Mouse (Mus musculus): ENCODE measurements around the gene Nsg2. TPM values are rescaled to one million over a fixed set of nuclear protein-coding genes. Genes with fewer than 3 reads are reported as not detected.

Gene Nsg2
- polyA plus RNA-seq, 1 experiment from 2014 or later, result not detected

- in situ Hi-C loops (cut with MboI; ENCODE audit: low pct_unique_long_range_greater_than_20kb), result no loop called here
- CTCF ChIA-PET, result interaction anchor here (1.2 kb wide), 1 partner anchor 20 kb away, joined by 3 read pairs; no protein-coding TSS in a partner anchor
- TF ChIP-seq CTCF (IDR thresholded peaks at IDR 0.05), result no peak
- POLR2A ChIA-PET, result no interaction called here
- ATAC-seq (no peak), DNase-seq (ENCODE audit: low read depth, low spot score) (no peak)
- peaks cover 9% of the 10 kb centered on the region for H3K27me3 ChIP-seq
Observed at GRCm38 (mm10) chr11:32039656-32040055, 39.4 kb downstream of the Nsg2 start.

- DNase-seq (ENCODE audit: low read depth, low spot score) (no peak), ATAC-seq (no peak)
- TF ChIP-seq CTCF (IDR thresholded peaks at IDR 0.05), result no peak
- ChIA-PET CTCF (no interaction called here), POLR2A (no interaction called here)
- peaks cover 4% of the 10 kb centered on the region for H3K27me3 ChIP-seq
- in situ Hi-C loops (cut with MboI; ENCODE audit: low pct_unique_long_range_greater_than_20kb), result no loop called here
Observed at GRCm38 (mm10) chr11:32057389-32057788, 57.1 kb downstream of the Nsg2 start.

GRCm38 (mm10) chr11:32057861-32058260 is 57.6 kb downstream of the Nsg2 start:
- POLR2A ChIA-PET, result no interaction called here
- in situ Hi-C loops (cut with MboI; ENCODE audit: low pct_unique_long_range_greater_than_20kb), result no loop called here

GRCm38 (mm10) chr11:32061020-32061419 is 60.8 kb downstream of the Nsg2 start:
- no peaks in the 10 kb centered on the region for H3K27me3 ChIP-seq
- ChIA-PET CTCF (no interaction called here), POLR2A (no interaction called here)
- ATAC-seq, result no peak
- in situ Hi-C loops (cut with MboI; ENCODE audit: low pct_unique_long_range_greater_than_20kb), result no loop called here
- no peak for TF ChIP-seq CTCF (IDR thresholded peaks at IDR 0.05)
- no peak for DNase-seq (ENCODE audit: low read depth, low spot score)

More at GRCm38 (mm10) chr11:32057861-32058260, 57.6 kb downstream of the Nsg2 start:
- H3K27me3 ChIP-seq, result peaks cover 4% of the 10 kb centered on the region
- no peak for TF ChIP-seq CTCF (IDR thresholded peaks at IDR 0.05)
- no peak for DNase-seq (ENCODE audit: low read depth, low spot score)
- ATAC-seq, result no peak
- CTCF ChIA-PET, result no interaction called here

GRCm38 (mm10) chr11:32061874-32062273 is 61.6 kb downstream of the Nsg2 start:
- DNase-seq (ENCODE audit: low read depth, low spot score) (no peak), ATAC-seq (no peak)
- no peak for TF ChIP-seq CTCF (IDR thresholded peaks at IDR 0.05)
- in situ Hi-C loops (cut with MboI; ENCODE audit: low pct_unique_long_range_greater_than_20kb), result no loop called here
- ChIA-PET CTCF (no interaction called here), POLR2A (no interaction called here)
- no peaks in the 10 kb centered on the region for H3K27me3 ChIP-seq

- POLR2A ChIA-PET, result no interaction called here
- in situ Hi-C loops (cut with MboI; ENCODE audit: low pct_unique_long_range_greater_than_20kb), result no loop called here
- CTCF ChIA-PET, result no interaction called here
- no peak for ATAC-seq
- no peak for TF ChIP-seq CTCF (IDR thresholded peaks at IDR 0.05)
- DNase-seq (ENCODE audit: low read depth, low spot score), result no peak
- H3K27me3 ChIP-seq, result peaks cover 6% of the 10 kb centered on the region
Observed at GRCm38 (mm10) chr11:32063775-32064510, 63.7 kb downstream of the Nsg2 start.

- H3K27me3 ChIP-seq, result peaks cover 8% of the 10 kb centered on the region
- ATAC-seq (no peak), DNase-seq (ENCODE audit: low read depth, low spot score) (no peak)
- POLR2A ChIA-PET, result no interaction called here
- CTCF ChIA-PET, result no interaction called here
- TF ChIP-seq CTCF (IDR thresholded peaks at IDR 0.05), result no peak
- in situ Hi-C loops (cut with MboI; ENCODE audit: low pct_unique_long_range_greater_than_20kb), result no loop called here
Observed at GRCm38 (mm10) chr11:32064511-32064862, 64.2 kb downstream of the Nsg2 start.

- H3K27me3 ChIP-seq, result peaks cover 8% of the 10 kb centered on the region
- no peak for TF ChIP-seq CTCF (IDR thresholded peaks at IDR 0.05)
- no peak for ATAC-seq
- in situ Hi-C loops (cut with MboI; ENCODE audit: low pct_unique_long_range_greater_than_20kb), result no loop called here
- POLR2A ChIA-PET, result no interaction called here
- CTCF ChIA-PET, result no interaction called here
- DNase-seq (ENCODE audit: low read depth, low spot score), result no peak
Observed at GRCm38 (mm10) chr11:32068736-32069490, 68.7 kb downstream of the Nsg2 start.

- in situ Hi-C loops (cut with MboI; ENCODE audit: low pct_unique_long_range_greater_than_20kb), result no loop called here
- TF ChIP-seq CTCF (IDR thresholded peaks at IDR 0.05), result no peak
- no peak for DNase-seq (ENCODE audit: low read depth, low spot score)
- no peaks in the 10 kb centered on the region for H3K27me3 ChIP-seq
- ChIA-PET CTCF (interaction anchor here (0.8 kb wide), 1 partner anchor 16 kb away, joined by 3 read pairs; no protein-coding TSS in a partner anchor), POLR2A (no interaction called here)
- ATAC-seq, result no peak
Observed at GRCm38 (mm10) chr11:32075163-32075562, 74.9 kb downstream of the Nsg2 start.

- no peak for TF ChIP-seq CTCF (IDR thresholded peaks at IDR 0.05)
- no peak for ATAC-seq
- H3K27me3 ChIP-seq, result peaks cover 5% of the 10 kb centered on the region
- in situ Hi-C loops (cut with MboI; ENCODE audit: low pct_unique_long_range_greater_than_20kb), result no loop called here
- no peak for DNase-seq (ENCODE audit: low read depth, low spot score)
- POLR2A ChIA-PET, result no interaction called here
- CTCF ChIA-PET, result interaction anchor here (1.4 kb wide), 1 partner anchor 10 kb away, joined by 4 read pairs; no protein-coding TSS in a partner anchor
Observed at GRCm38 (mm10) chr11:32083462-32083861, 83.2 kb downstream of the Nsg2 start.

GRCm38 (mm10) chr11:32086525-32086924 is 86.3 kb downstream of the Nsg2 start:
- no peak for ATAC-seq
- peaks cover 7% of the 10 kb centered on the region for H3K27me3 ChIP-seq
- no peak for TF ChIP-seq CTCF (IDR thresholded peaks at IDR 0.05)
- in situ Hi-C loops (cut with MboI; ENCODE audit: low pct_unique_long_range_greater_than_20kb), result no loop called here
- POLR2A ChIA-PET, result no interaction called here
- no peak for DNase-seq (ENCODE audit: low read depth, low spot score)
- CTCF ChIA-PET, result no interaction called here
